Mouse (Mus musculus) urinary bladder, adult 18-20 months (tissue): ENCODE data around the gene Nap1l3.

Source experiments
- DNase-seq, 2 experiments: peaks; one replicate each; pipeline ENCODE4 v3.0.0; 2022; ENCODE audit warnings: low spot score in 2 of 2, mixed read lengths in 2 of 2

Nap1l3 gene

GRCm38 (mm10) chrX:122396781-122397581, at the start of gene Nap1l3:
TSS of gene Nap1l3 (minus strand) at chrX:122397401.
- DNase-seq = peak; percentile 50 to 53

DNA sequence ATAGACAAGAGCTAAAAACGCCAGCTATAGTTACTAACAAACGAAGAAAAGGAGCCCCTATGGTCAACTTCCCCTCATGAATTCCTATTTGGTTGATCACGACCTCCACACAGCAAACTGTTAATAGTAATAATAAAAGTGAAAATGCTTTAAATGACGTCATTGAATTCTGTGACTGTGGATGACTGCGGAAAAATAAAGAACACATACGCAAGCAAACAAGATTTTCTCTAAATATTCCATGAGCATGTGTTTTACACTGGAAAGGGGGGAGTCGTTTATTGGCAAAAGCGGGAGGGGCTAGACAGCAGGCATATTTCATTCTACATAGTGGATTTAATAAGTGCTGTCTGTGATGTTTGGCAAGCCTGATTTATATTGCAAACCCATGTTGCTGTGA, 451 bp upstream of the Nap1l3 start:
- no peak for DNase-seq
